Mouse (Mus musculus) kidney, embryonic 16.5 days (tissue): Measurements from ENCODE around the gene Slc11a1. TPM values are rescaled to one million over a fixed set of nuclear protein-coding genes. Genes with fewer than 3 reads are reported as not detected.
"Not testable (repeated sequence)": the region's sequence is repeated elsewhere in the genome, so short reads cannot be mapped to it uniquely, and the experiment has no call there.

Source experiments
- ATAC-seq: fragments of 200-750 bp; cut with Nextera tagmentation; 2 replicates; pipeline ENCODE4 v1.8.0; 2017; ENCODE audit warnings: moderate TSS enrichment; ENCODE audit not compliant: low FRiP score, low TSS enrichment
- H3K27ac ChIP-seq: fragments of 300-500 bp; sonication (generic); 2 replicates; pipeline ENCODE4 v1.5.1; 2014; ENCODE audit warnings: low read length
- H3K27me3 ChIP-seq: fragments of 300-500 bp; sonication (generic); 2 replicates; pipeline ENCODE4 v1.6.1; 2014; ENCODE audit warnings: low read length, control low read depth, mixed read lengths; ENCODE audit not compliant: insufficient read depth
- H3K36me3 ChIP-seq: fragments of 300-500 bp; sonication (generic); 2 replicates; pipeline ENCODE4 v1.6.1; 2014; ENCODE audit warnings: low read length, control low read depth, mixed read lengths; ENCODE audit not compliant: insufficient read depth
- H3K4me1 ChIP-seq: fragments of 300-500 bp; sonication (generic); 2 replicates; pipeline ENCODE4 v1.6.1; 2014; ENCODE audit warnings: low read length, control low read depth, mixed read lengths; ENCODE audit not compliant: insufficient read depth
- H3K4me2 ChIP-seq: fragments of 300-500 bp; sonication (generic); replicated peaks from 2 replicates; pipeline ENCODE4 v1.6.1; 2014; ENCODE audit warnings: low read depth, low read length
- H3K4me3 ChIP-seq: fragments of 300-500 bp; sonication (generic); 2 replicates; pipeline ENCODE4 v1.5.1; 2014; ENCODE audit warnings: mild to moderate bottlenecking, low read length
- H3K9ac ChIP-seq: fragments of 300-500 bp; sonication (generic); replicated peaks from 2 replicates; pipeline ENCODE4 v1.6.1; 2014; ENCODE audit warnings: low read length
- H3K9me3 ChIP-seq: fragments of 300-500 bp; sonication (generic); 2 replicates; pipeline ENCODE4 v1.6.1; 2016; ENCODE audit warnings: low read length, control low read depth
- WGBS: fragments of 180-500 bp; shearing (Covaris S2); extraction: QIAGEN DNeasy Blood & Tissue Kit; methylation state at CpG from one replicate; pipeline ENCODE4 v1.1.7; 2014; 5-methylcytosine and 5-hydroxymethylcytosine counted together
- polyA plus RNA-seq: library from polyadenylated mRNA; unstranded; fragments of >200 nt; fragmentation: Nextera tagmentation; extraction: Ambion mirVana; gene quantifications from 2 replicates; pipeline ENCODE4 v1.2.1, GENCODE M21; 2015

Gene Slc11a1
- polyA plus RNA-seq, result 4.5 and 5.4 TPM in 2 replicates

DNA sequence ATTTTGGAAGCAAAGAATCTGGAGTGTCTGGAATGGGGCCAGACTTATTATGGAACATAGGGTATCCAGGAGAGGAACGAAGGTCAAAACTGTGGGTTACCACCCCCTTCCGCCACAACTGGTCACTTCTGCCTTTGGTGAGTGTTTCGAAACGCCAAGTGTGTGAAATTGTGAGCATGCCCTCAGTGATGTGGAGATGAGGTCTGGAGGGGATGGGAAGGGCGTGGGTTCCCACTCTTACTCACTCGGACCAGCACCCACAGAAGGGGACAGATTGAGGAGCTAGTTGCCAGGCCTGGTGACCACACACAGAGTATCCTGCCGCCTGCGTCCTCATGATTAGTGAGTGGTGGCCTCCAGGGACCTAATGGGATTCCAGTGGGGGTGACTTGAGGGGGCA lies at the start of gene Slc11a1:
Gene Slc11a1 (plus strand): TSS at position 216 of the 400 bp plus-strand sequence.
- Histone ChIP-seq H3K9me3 (no peaks in the 10 kb centered on the region), H3K4me2 (no peak within 1 kb of the TSS), H3K36me3 (no peaks in the 10 kb centered on the region), H3K27ac (no peak within 1 kb of the TSS), H3K27me3 (no peaks in the 10 kb centered on the region), H3K4me3 (no peak within 1 kb of the TSS), H3K9ac (no peak within 1 kb of the TSS; the same call in 1 of the 2 replicates), H3K4me1 (no peaks in the 10 kb centered on the region)
- ATAC-seq, result no peak
- WGBS, result 65% methylated on average over 8 of the region's 8 CpGs

DNA sequence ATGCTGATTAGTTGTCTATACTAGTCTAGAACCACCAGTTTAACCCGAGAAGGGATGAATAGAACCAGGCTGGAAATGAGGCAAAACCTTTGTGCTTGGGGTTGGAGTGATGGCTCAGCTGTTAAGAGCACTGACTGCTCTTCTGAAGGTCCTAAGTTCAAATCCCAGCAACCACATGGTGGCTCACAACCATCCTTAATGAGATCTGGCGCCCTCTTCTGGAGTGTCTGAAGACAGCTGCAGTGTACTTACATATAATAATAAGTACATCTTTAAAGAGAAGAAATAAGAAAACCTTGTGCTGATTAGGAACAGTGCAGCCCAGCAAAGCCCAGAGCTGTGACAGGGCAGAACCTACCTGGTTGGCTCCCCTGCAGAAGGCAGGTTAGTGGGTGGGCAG lies 48.1 kb upstream of the Slc11a1 start:
- not testable (repeated sequence) for H3K27me3 ChIP-seq, H3K4me2 ChIP-seq
- WGBS, result 88% methylated on average over 2 of the region's 2 CpGs

DNA sequence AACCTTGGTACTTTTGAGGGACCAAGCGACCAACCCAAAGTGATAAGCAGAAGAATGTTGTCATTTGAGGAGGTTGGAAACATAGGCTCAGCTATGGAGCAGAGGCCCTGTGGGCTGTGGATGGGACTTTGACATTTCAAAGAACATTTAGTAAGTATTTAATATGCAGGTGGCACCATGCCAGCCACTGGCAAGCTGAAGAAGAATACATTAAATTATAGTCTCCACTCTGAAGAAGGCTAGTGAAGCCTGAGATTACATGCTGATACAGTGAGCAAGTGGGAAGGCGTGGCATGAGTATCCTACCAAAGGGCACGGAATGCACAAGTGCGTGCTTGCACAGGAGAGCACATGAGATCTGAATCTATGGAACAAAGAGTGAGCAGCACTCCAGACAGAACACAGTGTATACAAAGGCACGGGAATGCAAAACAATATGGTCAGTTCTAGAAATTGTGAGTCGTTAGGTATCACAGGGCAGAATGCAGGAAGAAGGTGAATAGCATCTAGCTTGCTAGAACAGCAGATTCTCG lies 45.0 kb upstream of the Slc11a1 start:
- 78% methylated on average over 7 of the region's 7 CpGs for WGBS
- Histone ChIP-seq H3K27me3 (no peaks in the 10 kb centered on the region), H3K4me3 (no peak overlapping the region), H3K4me1 (peaks cover 35% of the 10 kb centered on the region), H3K36me3 (no peaks in the 10 kb centered on the region), H3K9ac (no peak overlapping the region), H3K4me2 (no peak overlapping the region), H3K27ac (peak overlapping the region; percentile 79), H3K9me3 (no peaks in the 10 kb centered on the region)
- no peak for ATAC-seq

More for the DNA sequence above, 48.1 kb upstream of the Slc11a1 start:
- not testable (repeated sequence) for H3K9me3 ChIP-seq, ATAC-seq, H3K9ac ChIP-seq, H3K4me3 ChIP-seq, H3K36me3 ChIP-seq, H3K27ac ChIP-seq
- H3K4me1 ChIP-seq, result peaks cover 19% of the 10 kb centered on the region

DNA sequence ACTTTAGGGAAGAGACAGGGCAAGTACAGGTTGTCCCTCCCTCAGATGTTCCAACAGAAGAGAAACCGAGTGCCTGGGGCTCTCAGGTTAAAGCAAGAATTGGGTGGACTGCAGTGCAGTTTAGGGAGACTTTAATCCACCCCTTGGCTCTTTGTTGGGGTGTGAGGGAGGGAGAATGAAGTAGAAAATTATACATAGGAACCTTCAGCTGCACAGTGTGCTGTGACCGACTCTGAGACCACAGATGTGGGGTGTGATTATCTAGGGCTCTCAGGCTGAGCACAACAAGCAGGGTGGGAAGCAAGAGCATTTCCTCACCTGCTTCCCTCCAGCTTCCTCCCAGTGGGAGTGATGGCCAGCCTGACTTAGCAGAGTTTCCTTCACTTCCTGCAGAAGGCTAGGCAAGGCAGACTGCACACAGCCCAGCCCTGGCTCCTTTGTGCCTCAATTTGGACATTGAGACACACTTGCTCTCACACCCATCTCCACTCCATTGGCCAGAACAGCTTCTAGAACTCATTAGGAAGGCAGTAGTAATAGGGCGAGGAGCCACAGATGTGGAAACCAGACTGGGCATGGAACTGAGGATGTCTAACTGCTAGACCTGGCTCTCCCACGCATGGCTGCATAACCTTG lies 43.8 kb upstream of the Slc11a1 start:
- no peak for ATAC-seq
- H3K4me3 ChIP-seq, result no peak overlapping the region
- peak overlapping the region; percentile 79 for H3K27ac ChIP-seq
- no peak overlapping the region for H3K9ac ChIP-seq
- H3K9me3 ChIP-seq, result no peaks in the 10 kb centered on the region
- H3K4me2 ChIP-seq, result no peak overlapping the region
- peaks cover 35% of the 10 kb centered on the region for H3K4me1 ChIP-seq
- H3K27me3 ChIP-seq, result no peaks in the 10 kb centered on the region
- 63% methylated on average over 4 of the region's 4 CpGs for WGBS
- H3K36me3 ChIP-seq, result no peaks in the 10 kb centered on the region

DNA sequence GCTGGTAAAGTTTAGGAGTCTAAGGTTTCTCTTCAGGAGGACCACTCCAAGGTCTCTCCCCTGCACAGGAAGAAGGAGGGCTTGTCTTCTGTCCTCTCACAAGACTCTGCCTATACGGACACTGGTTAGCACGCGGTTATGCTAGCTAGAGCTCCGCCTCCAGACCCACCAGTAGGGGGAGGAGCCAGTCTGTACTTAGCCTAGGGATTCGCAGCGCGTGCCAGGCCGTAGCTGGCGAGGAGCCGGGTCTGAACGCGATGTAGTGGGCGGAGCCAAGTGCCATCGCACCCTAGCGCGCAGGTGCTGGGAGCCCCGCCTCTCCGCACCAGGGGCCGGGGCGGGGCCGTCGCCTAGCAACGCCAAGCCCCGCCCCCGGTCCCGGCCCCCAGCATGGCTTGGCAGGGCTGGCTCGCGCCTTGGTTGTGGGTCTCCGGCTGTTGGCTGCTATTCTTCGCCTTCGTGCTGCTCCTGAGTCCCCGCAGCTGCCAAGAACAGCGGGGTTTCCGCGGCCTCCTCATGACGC lies 42.7 kb upstream of the Slc11a1 start:
- H3K27me3 ChIP-seq, result no peaks in the 10 kb centered on the region
- peak overlapping the region; percentile 62 for H3K4me3 ChIP-seq
- peak; percentile 97 for ATAC-seq
- under 1% methylated on average over 36 of the region's 36 CpGs for WGBS
- H3K4me1 ChIP-seq, result peaks cover 35% of the 10 kb centered on the region
- 0 out of 2 replicates have a peak, but pooled peaks cover 2% of the 10 kb centered on the region for H3K36me3 ChIP-seq
- peak overlapping the region; percentile 72 for H3K9ac ChIP-seq
- H3K4me2 ChIP-seq, result peak overlapping the region; percentile 87
- no peaks in the 10 kb centered on the region for H3K9me3 ChIP-seq
- peak overlapping the region; percentile 79 for H3K27ac ChIP-seq

DNA sequence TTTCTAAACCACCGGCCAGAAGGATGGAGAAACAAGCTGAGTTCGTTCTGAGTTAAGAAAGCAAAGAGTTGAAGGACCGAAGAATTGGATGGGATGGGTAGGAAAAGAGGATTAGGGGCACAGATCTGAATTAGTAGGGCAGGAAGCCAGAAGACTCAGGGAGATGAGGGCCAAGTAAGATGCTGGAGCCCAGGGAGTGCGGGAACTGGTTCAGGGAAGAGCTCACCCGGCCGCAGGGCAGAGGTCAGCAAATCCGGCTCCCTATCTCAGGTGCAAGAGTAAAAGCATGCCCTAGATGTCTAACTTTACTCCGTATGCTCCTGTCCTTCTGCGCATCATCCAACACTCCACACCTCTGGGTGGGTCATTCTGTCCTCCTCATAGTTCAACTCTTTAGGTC lies 42.1 kb upstream of the Slc11a1 start:
- no peaks in the 10 kb centered on the region for H3K9me3 ChIP-seq
- WGBS, result 5% methylated on average over 9 of the region's 9 CpGs
- H3K4me2 ChIP-seq, result peak overlapping the region; percentile 87
- H3K4me3 ChIP-seq, result peak overlapping the region; percentile 62
- peak overlapping the region; percentile 72 for H3K9ac ChIP-seq
- peak overlapping the region; percentile 79 for H3K27ac ChIP-seq
- H3K36me3 ChIP-seq, result 0 out of 2 replicates have a peak, but pooled peaks cover 2% of the 10 kb centered on the region
- peaks cover 35% of the 10 kb centered on the region for H3K4me1 ChIP-seq
- no peaks in the 10 kb centered on the region for H3K27me3 ChIP-seq
- no peak for ATAC-seq

DNA sequence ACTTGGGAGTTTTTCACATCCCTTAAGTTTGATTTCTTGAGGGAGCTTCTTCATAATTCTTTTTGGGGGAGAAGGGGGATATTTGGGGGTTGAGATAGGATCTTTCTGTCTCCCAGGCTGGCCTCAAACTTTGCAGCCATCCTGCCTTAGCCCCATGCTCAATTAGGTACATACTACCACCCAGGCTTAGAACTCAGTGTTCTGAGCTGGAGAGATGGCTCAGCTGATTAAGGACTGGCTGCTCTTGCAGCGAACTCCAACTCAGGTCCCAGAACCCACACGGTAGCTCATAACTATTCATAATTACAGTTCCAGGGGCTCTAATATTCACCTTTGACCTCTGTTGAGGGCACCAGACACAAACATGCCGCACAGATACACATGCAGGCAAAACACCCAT lies 40.4 kb upstream of the Slc11a1 start:
- 0 out of 2 replicates have a peak, but pooled peaks cover 2% of the 10 kb centered on the region for H3K36me3 ChIP-seq
- H3K4me1 ChIP-seq, result peaks cover 35% of the 10 kb centered on the region
- ATAC-seq, result no peak
- 0 out of 2 replicates have a peak overlapping the region, but pooled peaks have one; percentile 1 for H3K9ac ChIP-seq
- no peak overlapping the region for H3K4me2 ChIP-seq
- H3K27me3 ChIP-seq, result no peaks in the 10 kb centered on the region
- no peak overlapping the region for H3K27ac ChIP-seq
- H3K9me3 ChIP-seq, result no peaks in the 10 kb centered on the region
- no peak overlapping the region for H3K4me3 ChIP-seq
- WGBS, result 73% methylated on average over 3 of the region's 3 CpGs

DNA sequence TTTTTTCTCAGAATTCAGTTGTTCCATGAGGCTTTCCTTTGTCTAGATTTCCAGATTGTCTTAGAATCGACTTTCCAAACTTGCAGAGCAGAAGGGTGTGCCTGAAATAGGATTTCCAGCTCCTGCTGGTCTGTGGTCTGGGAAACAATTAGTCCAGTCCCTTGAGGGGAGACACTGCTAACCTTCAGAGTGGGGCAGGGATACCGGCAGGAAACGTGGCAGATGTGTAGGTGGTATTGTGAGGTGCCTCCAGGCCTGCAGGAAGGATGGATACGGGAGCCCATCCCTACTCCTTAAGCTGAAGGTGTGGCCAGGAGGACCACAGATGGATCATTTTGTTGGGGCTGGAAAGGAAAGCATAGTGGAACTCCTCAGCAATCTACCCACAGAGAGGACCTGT lies 40.0 kb upstream of the Slc11a1 start:
- H3K36me3 ChIP-seq, result 0 out of 2 replicates have a peak, but pooled peaks cover 2% of the 10 kb centered on the region
- no peak overlapping the region for H3K27ac ChIP-seq
- no peak overlapping the region for H3K4me2 ChIP-seq
- H3K27me3 ChIP-seq, result no peaks in the 10 kb centered on the region
- peaks cover 34% of the 10 kb centered on the region for H3K4me1 ChIP-seq
- 71% methylated on average over 4 of the region's 4 CpGs for WGBS
- no peak for ATAC-seq
- H3K4me3 ChIP-seq, result no peak overlapping the region
- no peak overlapping the region for H3K9ac ChIP-seq
- H3K9me3 ChIP-seq, result no peaks in the 10 kb centered on the region

DNA sequence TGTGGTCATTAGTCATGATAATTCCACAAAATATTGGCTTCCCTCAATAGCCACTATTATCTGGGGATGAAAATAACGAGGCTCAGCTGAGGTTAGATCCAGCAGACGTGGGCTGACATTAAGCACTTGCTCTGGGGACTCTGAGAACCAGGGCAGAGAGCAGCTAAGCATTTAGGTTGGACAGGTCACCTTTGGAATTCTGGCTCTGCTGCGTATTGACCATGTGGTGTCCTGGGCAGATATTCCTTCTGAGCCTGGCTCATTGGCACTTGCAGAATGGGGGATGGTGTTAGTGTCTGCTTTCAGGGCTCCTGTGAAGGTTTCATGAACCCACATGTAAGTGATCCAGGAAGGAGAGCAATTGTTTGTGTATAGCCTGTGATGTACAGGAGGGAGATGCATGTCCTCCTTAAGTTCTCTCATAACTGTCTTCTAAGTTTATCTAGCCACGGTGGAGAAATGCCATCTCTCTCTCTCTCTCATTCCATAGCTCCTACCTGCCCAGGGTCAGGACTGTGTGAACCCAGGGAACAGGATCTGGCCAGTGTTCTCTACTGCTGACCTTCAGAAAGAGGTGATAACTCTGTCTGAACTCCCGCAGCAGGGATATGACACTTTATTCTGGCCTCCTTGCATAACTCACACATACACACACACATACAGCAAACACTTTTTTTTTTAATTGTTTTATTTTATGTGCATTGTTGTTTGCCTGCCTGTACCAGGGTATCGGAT lies 39.4 kb upstream of the Slc11a1 start:
- 0 out of 2 replicates have a peak, but pooled peaks cover 2% of the 10 kb centered on the region for H3K36me3 ChIP-seq

More for the DNA sequence above, 39.4 kb upstream of the Slc11a1 start:
- no peaks in the 10 kb centered on the region for H3K9me3 ChIP-seq
- H3K4me2 ChIP-seq, result no peak overlapping the region
- no peak overlapping the region for H3K4me3 ChIP-seq
- peaks cover 28% of the 10 kb centered on the region for H3K4me1 ChIP-seq
- H3K27me3 ChIP-seq, result no peaks in the 10 kb centered on the region
- no peak for ATAC-seq
- H3K27ac ChIP-seq, result no peak overlapping the region
- no peak overlapping the region for H3K9ac ChIP-seq
- 79% methylated on average over 6 of the region's 6 CpGs for WGBS
